Mouse (Mus musculus) heart, embryonic 15.5 days (tissue): Measurements from ENCODE around the gene Enpp3. TPM values are rescaled to one million over a fixed set of nuclear protein-coding genes. Genes with fewer than 3 reads are reported as not detected.
"Not testable (repeated sequence)": the region's sequence is repeated elsewhere in the genome, so short reads cannot be mapped to it uniquely, and the experiment has no call there.

Source experiments
- ATAC-seq: fragments of 200-750 bp; cut with Nextera tagmentation; replicated peaks from 2 replicates; pipeline ENCODE4 v1.8.0; 2017; ENCODE audit warnings: low read depth, moderate TSS enrichment; ENCODE audit not compliant: insufficient number of reproducible peaks, insufficient read depth, low FRiP score
- H3K27ac ChIP-seq: fragments of 300-500 bp; sonication (generic); 2 replicates; pipeline ENCODE4 v1.5.1; 2015; ENCODE audit warnings: mild to moderate bottlenecking, inconsistent platforms
- H3K27me3 ChIP-seq: fragments of 300-500 bp; sonication (generic); 2 replicates; pipeline ENCODE4 v1.6.1; 2015; ENCODE audit warnings: inconsistent platforms
- H3K36me3 ChIP-seq: fragments of 300-500 bp; sonication (generic); 2 replicates; pipeline ENCODE4 v1.6.1; 2015; ENCODE audit warnings: mild to moderate bottlenecking, inconsistent platforms
- H3K4me1 ChIP-seq: fragments of 300-500 bp; sonication (generic); replicated peaks from 2 replicates; pipeline ENCODE4 v1.6.1; 2015; ENCODE audit warnings: inconsistent platforms
- H3K4me2 ChIP-seq: fragments of 300-500 bp; sonication (generic); 2 replicates; pipeline ENCODE4 v1.6.1; 2015; ENCODE audit warnings: inconsistent platforms, mild to moderate bottlenecking, moderate library complexity
- H3K4me3 ChIP-seq: fragments of 300-500 bp; sonication (generic); 2 replicates; pipeline ENCODE4 v1.5.1; 2015; ENCODE audit warnings: mild to moderate bottlenecking, inconsistent platforms
- H3K9ac ChIP-seq: fragments of 300-500 bp; sonication (generic); 2 replicates; pipeline ENCODE4 v1.6.1; 2015; ENCODE audit warnings: mild to moderate bottlenecking, inconsistent platforms
- H3K9me3 ChIP-seq: fragments of 300-500 bp; sonication (generic); replicated peaks from 2 replicates; pipeline ENCODE4 v1.6.1; 2016; ENCODE audit warnings: inconsistent platforms
- WGBS: fragments of 180-500 bp; shearing (Covaris S2); methylation state at CpG from one replicate; pipeline ENCODE4 v1.1.7; 2015; ENCODE audit warnings: mixed read lengths; 5-methylcytosine and 5-hydroxymethylcytosine counted together
- polyA plus RNA-seq: library from polyadenylated mRNA; unstranded; fragments of >200 nt; fragmentation: Nextera tagmentation; extraction: Ambion mirVana; gene quantifications from 2 replicates; pipeline ENCODE4 v1.2.1, GENCODE M21; 2015

Enpp3 gene
- polyA plus RNA-seq, 1 experiment from 2014 or later = 3.8 TPM

DNA sequence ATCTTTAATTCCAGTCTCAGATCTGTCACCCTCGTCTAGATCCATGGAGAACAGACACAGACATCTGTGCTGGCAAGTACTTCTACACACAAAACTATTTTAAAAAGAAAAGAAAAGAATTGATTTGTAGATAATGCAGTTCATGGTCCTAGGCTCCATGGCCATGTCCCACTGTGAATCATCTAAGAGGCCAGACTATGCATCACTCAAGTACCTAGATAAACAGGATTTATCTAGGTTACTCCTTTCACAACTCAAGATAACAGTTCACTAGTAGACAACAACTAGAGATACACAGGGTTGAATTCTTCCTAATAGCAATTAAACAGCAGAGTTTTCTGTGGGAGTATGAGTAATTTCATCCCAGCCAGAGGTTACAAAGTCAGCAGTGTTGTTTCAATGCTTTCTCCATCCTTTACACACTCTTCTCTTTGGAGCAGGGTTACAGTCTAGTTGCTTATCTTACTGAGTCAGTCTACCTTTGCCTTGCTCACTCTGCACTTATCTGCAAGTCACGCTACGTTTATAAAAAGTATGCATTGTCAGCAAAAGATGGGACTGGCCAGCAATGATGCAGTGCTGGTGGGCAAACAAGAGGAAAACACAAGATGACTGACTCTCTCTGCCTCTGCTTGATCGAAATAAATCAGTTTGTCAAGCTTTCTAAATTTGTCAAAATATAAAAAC is 20.5 kb downstream of the Enpp3 start:
- no peaks in the 10 kb centered on the region for H3K36me3 ChIP-seq
- H3K4me2 ChIP-seq = no peak overlapping the region
- no peak for ATAC-seq
- H3K4me1 ChIP-seq = 0 out of 2 replicates have a peak, but pooled peaks cover 6% of the 10 kb centered on the region
- 55% methylated on average over 4 of the region's 4 CpGs for WGBS
- H3K9ac ChIP-seq = no peak overlapping the region
- H3K9me3 ChIP-seq = no peaks in the 10 kb centered on the region
- H3K27me3 ChIP-seq = no peaks in the 10 kb centered on the region
- no peak overlapping the region for H3K27ac ChIP-seq
- H3K4me3 ChIP-seq = no peak overlapping the region

DNA sequence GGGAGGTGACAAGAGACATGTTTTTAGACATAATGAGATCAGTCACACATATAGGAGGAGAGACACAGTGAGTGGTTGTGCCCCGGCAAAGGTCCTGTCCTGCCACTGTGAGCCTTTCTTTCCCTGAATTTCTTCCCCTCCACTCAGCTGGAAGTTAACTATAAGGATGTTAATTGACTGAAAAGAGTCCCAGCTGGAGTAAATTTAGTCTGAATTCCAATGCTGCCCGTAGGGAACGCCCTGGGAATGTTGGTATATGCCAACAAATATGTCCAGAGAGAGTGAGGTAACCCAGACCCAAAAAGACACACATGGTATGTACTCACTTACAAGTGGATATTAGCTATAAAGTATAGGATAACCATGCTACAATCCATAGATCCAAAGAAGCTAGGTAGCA is 23.1 kb downstream of the Enpp3 start:
- Histone ChIP-seq H3K4me3 (no peak overlapping the region), H3K36me3 (no peaks in the 10 kb centered on the region), H3K9me3 (no peaks in the 10 kb centered on the region), H3K4me2 (no peak overlapping the region), H3K27me3 (no peaks in the 10 kb centered on the region), H3K27ac (no peak overlapping the region), H3K9ac (no peak overlapping the region), H3K4me1 (0 out of 2 replicates have a peak, but pooled peaks cover 6% of the 10 kb centered on the region)
- no peak for ATAC-seq
- 69% methylated on average over 3 of the region's 3 CpGs for WGBS

DNA sequence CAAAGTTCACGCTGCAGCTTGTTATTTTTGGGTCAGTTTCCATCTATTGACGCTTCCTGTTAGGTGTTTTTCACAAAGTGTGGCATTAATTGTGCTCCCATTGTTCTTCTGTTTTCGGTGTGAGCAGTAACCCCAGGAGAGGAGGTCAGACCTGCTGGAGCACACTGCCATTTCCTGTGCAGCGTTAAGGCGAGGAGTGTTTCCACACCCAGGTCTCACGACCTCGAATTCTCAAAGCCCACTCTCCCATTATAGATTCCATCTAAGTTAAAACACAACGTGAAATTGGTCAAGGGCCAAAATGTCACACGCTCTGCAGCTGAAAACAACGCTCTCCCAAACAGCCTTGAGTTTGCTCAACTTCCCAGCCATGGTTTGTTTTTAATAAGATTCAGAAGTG is 32.0 kb downstream of the Enpp3 start:
- Histone ChIP-seq H3K27me3 (no peaks in the 10 kb centered on the region), H3K9ac (no peak overlapping the region), H3K4me3 (no peak overlapping the region), H3K4me2 (no peak overlapping the region), H3K36me3 (no peaks in the 10 kb centered on the region), H3K9me3 (no peaks in the 10 kb centered on the region), H3K4me1 (no peaks in the 10 kb centered on the region), H3K27ac (peak overlapping the region; percentile 44)
- WGBS = 55% methylated on average over 10 of the region's 10 CpGs
- no peak for ATAC-seq

DNA sequence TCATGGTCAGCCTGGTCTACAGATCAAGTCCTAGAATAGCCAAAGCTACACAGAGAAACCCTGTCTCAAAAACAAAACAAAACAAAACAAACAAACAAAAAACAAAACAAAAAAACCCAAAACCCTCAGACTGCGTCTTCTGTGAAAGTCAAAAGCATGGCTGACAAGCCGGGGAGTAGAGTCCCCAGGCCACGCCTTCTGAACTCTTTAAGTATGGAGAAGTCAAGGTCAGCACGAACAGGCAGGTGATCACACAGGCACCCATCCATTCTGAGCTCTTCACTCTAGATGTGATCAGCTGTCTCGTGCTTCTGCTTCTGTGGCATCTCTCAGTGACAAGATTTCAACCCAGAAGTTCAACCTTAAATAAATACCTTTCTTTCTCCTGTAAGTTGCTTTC is 35.9 kb downstream of the Enpp3 start:
- WGBS = 82% methylated on average over 5 of the region's 5 CpGs
- no peak overlapping the region for H3K4me2 ChIP-seq
- no peak overlapping the region for H3K27ac ChIP-seq
- ATAC-seq = no peak
- no peaks in the 10 kb centered on the region; the same call in 1 of the 2 replicates for H3K9me3 ChIP-seq
- H3K4me1 ChIP-seq = no peaks in the 10 kb centered on the region
- H3K9ac ChIP-seq = no peak overlapping the region
- H3K4me3 ChIP-seq = no peak overlapping the region
- H3K36me3 ChIP-seq = no peaks in the 10 kb centered on the region
- H3K27me3 ChIP-seq = no peaks in the 10 kb centered on the region

DNA sequence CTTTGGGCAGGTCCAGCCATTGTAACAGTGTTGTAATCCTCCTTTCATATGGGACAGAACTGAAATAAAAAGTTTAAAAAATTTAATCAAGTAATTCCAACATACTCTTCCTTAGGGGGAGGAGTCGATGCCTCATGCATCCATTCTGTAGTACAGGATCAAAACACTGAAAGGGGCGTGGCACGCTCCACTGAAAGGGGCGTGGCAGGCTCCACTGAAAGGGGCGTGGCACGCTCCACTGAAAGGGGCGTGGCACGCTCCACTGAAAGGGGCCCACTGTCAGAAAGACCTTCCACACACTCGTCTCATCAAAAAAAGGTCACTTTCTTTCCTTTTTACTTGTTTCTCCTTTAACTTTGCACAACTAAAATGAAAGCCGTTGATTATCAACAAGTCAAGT is 36.7 kb downstream of the Enpp3 start:
- no peaks in the 10 kb centered on the region for H3K4me1 ChIP-seq
- WGBS = 86% methylated on average over 10 of the region's 10 CpGs
- H3K36me3 ChIP-seq = no peaks in the 10 kb centered on the region
- H3K27me3 ChIP-seq = no peaks in the 10 kb centered on the region
- no peak overlapping the region for H3K9ac ChIP-seq
- H3K9me3 ChIP-seq = no peaks in the 10 kb centered on the region; the same call in 1 of the 2 replicates
- H3K4me2 ChIP-seq = no peak overlapping the region
- no peak overlapping the region for H3K27ac ChIP-seq
- ATAC-seq = no peak
- no peak overlapping the region for H3K4me3 ChIP-seq

DNA sequence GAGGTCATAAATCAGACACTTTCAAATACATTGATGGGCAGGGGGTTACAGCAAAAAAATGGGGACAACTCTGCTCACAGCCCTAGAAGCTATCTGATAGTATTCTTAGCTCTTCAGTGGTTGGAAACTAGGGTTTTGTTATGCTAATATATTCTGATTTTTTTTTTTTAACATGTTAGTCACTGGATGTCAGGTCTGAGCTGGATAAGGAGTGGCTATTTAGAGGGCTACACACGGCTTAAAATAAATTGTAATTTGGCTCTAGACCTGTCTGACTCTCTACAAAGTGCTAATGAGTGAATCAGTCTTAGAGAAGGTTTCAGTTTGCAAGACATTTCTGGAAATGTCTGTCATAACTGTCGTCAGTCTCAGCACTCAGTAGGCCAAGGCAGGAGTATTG is 37.5 kb downstream of the Enpp3 start:
- no peaks in the 10 kb centered on the region; the same call in 1 of the 2 replicates for H3K9me3 ChIP-seq
- no peak overlapping the region for H3K9ac ChIP-seq
- H3K27me3 ChIP-seq = no peaks in the 10 kb centered on the region
- H3K4me1 ChIP-seq = no peaks in the 10 kb centered on the region
- no peak for ATAC-seq
- H3K27ac ChIP-seq = no peak overlapping the region
- 62% methylated on average over 2 of the region's 2 CpGs for WGBS
- H3K36me3 ChIP-seq = no peaks in the 10 kb centered on the region
- H3K4me2 ChIP-seq = no peak overlapping the region
- H3K4me3 ChIP-seq = no peak overlapping the region

DNA sequence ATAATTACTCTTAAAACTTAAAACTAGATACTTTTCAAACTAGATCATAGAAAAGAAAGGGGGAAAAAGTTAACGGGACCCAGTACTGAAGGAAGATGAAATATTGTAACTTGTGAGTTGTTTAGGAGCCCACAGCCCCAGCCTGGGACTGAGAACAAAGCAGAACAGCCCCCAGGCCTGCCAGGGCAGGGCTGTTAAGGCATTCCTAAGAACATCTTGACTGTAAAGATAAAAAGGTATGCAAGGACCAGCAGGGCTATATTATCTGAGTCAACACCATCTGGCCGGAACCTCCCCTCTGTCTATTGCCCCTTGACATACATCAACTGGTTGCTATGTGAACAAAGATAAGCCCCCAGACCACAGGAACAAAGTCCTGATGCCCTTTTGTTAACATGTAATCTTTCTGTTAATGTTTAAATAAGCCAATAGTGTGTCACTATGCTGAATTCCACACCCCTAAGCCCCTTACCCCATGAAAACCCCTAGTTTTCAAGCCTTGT is 39.8 kb downstream of the Enpp3 start:
- H3K4me1 ChIP-seq, H3K4me3 ChIP-seq, H3K27ac ChIP-seq, H3K9me3 ChIP-seq, H3K36me3 ChIP-seq, H3K9ac ChIP-seq, ATAC-seq, H3K4me2 ChIP-seq, H3K27me3 ChIP-seq: not testable (repeated sequence)
- WGBS = 74% methylated on average over 2 of the region's 2 CpGs

DNA sequence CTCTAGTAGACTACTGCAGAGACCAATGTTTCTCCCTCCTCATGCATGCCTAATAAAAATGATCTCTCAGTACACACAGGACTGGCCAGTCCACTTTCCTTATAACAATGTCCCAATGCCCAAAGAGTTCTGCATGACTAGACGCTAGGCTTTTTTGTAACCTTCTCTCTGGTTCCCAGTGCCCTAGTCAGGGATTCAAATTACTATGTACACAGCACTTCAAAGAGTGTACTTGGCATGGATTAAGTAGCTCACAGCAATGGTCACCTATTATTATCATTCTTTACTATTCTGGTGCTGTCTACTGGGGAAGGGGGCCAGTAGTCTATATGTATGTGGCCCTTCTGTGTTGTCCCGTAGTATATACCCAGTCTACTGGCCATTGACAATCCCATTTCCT is 40.8 kb downstream of the Enpp3 start:
- H3K27ac ChIP-seq = no peak overlapping the region
- no peak overlapping the region for H3K4me2 ChIP-seq
- H3K4me1 ChIP-seq = no peaks in the 10 kb centered on the region
- H3K4me3 ChIP-seq = no peak overlapping the region
- no peaks in the 10 kb centered on the region; the same call in 1 of the 2 replicates for H3K9me3 ChIP-seq
- ATAC-seq = no peak
- no peaks in the 10 kb centered on the region for H3K27me3 ChIP-seq
- no peak overlapping the region for H3K9ac ChIP-seq
- WGBS = 81% methylated on average over 2 of the region's 2 CpGs
- H3K36me3 ChIP-seq = no peaks in the 10 kb centered on the region

DNA sequence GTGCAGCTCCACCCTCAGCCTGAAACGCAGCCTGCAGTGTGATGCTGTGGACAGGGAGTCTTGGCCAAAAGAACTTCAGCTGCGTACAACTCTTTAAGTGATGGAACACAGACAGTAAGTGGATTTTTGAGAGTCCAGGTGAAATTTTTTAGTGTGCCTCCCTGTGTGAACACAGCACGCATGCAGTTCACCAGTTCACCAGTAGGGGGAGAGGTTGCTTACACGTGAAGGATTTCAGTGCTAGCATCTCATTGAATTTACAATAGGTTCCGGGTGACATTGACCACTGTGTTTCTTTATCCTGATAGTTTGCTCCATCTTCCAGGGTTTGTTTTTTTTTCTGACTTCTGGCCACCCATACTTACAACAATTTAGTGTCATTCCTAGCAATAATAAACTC is 45.4 kb downstream of the Enpp3 start:
- Histone ChIP-seq H3K27me3 (no peaks in the 10 kb centered on the region), H3K36me3 (no peaks in the 10 kb centered on the region), H3K4me3 (no peak overlapping the region), H3K9ac (no peak overlapping the region), H3K9me3 (no peaks in the 10 kb centered on the region), H3K4me1 (no peaks in the 10 kb centered on the region), H3K27ac (no peak overlapping the region), H3K4me2 (no peak overlapping the region)
- 50% methylated on average over 5 of the region's 5 CpGs for WGBS
- no peak for ATAC-seq

DNA sequence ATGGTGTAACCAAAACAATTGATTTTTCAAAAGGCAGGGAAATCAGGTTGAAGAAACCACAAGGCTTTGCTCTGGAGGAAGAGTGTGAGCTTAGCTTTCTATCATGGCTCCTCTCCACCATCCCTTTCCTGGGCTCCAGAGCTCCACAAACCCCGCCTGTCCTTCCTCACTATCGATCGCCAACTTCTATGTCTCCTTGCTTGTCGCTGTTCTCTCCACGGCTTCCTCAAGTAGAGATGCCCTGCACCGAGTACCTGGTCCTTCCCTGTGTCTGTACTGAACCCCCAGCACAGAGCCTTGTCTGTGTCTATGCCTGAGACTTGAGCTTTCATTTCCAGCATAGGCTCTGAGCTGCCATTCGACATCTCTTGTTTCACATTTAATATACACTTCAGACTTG is 49.9 kb downstream of the Enpp3 start:
- no peak overlapping the region for H3K4me2 ChIP-seq
- H3K27me3 ChIP-seq = no peaks in the 10 kb centered on the region
- no peaks in the 10 kb centered on the region for H3K36me3 ChIP-seq
- no peak overlapping the region for H3K4me3 ChIP-seq
- H3K27ac ChIP-seq = no peak overlapping the region
- H3K9ac ChIP-seq = no peak overlapping the region
- no peak for ATAC-seq
- H3K4me1 ChIP-seq = no peaks in the 10 kb centered on the region
- no peaks in the 10 kb centered on the region for H3K9me3 ChIP-seq
- 86% methylated on average over 7 of the region's 7 CpGs for WGBS

DNA sequence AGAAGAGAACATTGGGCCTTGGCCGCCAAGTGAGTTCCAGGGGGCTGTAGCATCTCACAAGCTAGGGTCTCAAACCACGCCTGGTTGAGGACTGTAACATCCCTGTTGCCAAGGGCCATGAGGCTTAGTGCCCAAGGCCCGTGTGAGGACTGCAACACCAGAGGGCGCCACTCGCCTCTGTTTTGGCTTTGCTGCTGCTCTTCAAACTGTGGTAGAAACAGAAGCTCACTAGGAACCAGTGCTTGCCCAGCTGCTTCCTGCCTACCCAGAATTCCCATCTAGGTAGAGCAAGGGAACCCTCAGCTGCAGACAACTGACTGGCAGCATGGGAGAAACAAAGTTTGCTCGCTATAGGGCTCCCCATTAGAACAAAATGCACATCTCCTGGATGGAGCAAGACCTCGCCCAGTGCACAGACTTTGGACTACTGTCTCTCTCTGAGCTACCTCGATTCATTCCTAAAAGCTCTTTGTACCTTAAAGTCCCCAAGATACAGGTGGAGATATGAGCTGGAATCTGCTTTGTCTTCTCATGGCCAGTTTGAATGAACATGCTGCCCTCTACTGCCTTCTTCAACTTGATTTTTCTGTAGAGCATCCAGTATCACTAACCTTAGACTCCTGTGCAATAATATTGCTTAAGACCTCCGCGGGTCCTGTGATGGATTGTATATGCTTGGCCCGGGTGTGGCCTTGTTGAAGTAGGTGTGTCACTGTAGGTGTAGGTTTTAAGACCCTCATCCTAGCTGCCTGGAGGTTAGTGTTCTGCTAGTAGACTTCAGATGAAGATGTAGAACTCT is 52.7 kb downstream of the Enpp3 start:
- no peak overlapping the region for H3K4me2 ChIP-seq
- H3K9ac ChIP-seq = no peak overlapping the region
- no peaks in the 10 kb centered on the region for H3K27me3 ChIP-seq
- H3K27ac ChIP-seq = no peak overlapping the region
- no peaks in the 10 kb centered on the region for H3K9me3 ChIP-seq
- H3K36me3 ChIP-seq = no peaks in the 10 kb centered on the region
- ATAC-seq = no peak
- no peak overlapping the region for H3K4me3 ChIP-seq
- WGBS = 72% methylated on average over 11 of the region's 11 CpGs
- H3K4me1 ChIP-seq = no peaks in the 10 kb centered on the region
